Mouse (Mus musculus): ENCODE data around the gene Prrx1.

Gene Prrx1

DNA sequence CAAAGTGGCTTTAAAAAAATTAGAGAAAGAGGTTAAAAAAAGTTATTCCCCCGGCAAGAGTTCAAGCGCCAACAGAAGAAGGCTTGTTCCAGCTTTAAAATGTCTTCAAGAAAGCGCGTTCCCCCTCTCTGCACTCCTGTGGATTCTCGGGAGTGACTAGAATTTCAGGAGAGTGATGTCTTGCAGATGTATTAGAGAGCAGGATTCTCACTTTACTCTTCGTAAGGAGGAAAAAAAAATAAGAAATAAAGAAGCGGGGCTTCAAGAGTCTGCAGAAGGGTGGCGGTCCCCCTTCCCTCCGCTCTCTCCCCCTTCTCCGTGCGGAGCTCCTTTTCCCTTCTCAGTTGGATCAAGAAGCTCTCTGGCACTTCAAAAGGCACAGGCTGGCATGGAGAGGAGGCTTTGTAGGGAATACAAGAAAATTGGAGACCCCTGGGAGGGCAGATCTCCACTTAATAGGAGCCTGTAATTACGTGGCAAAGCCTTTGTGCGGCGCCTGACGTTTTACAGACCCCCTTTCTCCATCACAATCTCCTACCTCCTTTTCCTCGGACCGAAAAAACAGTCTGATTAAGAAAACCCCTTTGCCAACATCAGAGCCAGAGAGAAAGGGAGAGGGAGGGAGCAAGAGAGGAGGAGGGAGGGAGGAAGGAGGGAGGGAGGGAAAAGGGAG is at the start of gene Prrx1:
Prrx1 (minus strand) TSS at position 610 of the 673 bp plus-strand sequence.
- no peak for DNase-seq (ENCODE audit: low spot score in 2 of 2)

DNA sequence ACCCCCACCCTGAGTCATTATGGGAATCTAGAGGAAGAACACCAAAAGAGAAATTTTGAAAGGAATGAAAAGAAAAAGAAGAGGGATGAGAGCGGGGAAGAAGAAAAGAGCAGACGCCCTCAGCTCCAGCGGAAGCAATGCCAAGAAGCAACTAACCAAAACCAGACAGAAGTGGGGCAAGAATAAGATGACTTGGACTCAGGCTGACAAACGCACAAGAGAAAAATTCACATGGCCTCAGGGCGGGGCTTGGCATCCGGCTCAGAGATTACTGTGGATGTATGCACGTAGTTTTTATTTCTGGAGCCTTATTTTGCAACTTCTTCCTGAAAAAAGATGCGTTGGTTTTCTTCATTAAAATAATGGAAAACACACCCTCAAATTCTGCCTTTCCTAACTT is 48.7 kb upstream of the Prrx1 start:
- DNase-seq (ENCODE audit: low spot score in 2 of 2) = no peak

DNA sequence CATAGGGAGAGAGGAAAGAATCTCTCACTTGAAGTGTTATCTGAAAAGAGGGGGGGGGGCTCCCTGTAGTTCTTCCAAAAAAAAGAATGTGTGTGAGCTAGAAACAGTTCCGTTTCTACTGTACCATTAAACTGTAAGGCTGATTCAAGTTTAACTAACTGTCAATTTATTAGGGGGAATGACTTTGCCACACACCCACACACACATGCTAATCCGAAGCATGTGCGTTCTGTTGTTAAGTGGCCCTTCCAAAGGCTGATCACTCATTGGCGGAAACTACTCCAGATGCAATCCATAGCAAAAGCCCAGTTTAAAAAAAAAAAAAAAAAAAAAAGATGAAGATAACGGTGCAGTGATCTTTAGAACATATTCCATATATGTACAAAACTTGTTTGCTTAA is 47.9 kb upstream of the Prrx1 start:
- no peak for DNase-seq (ENCODE audit: low spot score in 2 of 2)

DNA sequence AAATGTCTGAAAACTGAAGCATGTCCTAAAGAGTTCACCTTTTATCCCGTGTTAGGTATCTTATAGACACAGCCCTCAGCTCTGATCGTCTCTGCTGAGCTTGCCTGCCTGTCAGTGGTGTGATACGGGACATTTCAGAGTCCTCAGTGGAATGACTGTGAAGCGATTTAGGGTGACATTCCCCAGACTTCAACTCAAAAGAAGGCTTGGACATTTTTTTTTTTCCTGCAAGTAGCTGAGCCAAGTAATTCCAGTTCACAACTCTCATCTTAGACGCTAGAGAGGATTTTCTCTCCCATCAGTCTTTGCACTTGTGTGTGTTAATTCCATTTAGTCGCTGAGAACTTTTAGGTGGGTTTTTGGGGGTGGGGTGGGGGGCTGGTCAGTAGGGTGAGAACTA is 47.3 kb upstream of the Prrx1 start:
- DNase-seq (ENCODE audit: low spot score in 2 of 2) = no peak

DNA sequence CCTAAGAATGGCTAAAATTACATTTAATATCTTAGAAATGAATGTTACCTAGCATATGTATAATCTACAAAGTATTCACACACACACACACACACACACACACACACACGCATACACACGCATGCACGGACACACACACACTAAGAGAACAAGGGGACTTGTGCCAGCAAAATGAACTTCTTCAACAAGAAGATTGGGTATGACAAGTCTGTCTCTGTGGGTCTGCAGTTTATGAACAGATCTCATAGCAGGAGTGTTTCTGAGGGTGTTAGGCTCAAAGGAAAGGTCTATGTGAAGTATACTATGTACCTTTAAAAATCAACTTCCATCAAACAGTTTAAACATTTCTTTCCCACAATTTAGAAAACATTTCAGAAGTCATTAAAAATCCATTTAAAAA is 46.0 kb upstream of the Prrx1 start:
- DNase-seq (ENCODE audit: low spot score in 2 of 2) = no peak

DNA sequence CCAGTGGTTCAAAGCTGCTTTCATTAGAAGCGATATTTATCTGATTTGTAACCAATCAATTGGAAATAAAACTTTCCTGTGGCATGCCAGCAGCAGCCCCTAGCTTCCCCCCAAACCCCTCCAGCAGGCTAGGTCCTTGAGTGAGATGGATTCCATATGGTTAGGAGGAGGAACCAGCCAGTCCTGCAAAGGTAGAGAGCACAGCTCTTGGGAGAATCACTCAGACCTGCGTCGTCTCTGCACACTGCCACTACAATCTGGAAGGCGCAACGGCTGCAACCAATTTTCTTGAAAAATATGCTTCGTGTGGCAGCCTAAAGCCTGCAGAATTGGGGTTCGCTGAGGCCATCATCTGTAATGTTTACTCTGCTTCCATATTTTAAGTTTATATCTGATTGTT is 44.7 kb upstream of the Prrx1 start:
- no peak for DNase-seq (ENCODE audit: low spot score in 2 of 2)

DNA sequence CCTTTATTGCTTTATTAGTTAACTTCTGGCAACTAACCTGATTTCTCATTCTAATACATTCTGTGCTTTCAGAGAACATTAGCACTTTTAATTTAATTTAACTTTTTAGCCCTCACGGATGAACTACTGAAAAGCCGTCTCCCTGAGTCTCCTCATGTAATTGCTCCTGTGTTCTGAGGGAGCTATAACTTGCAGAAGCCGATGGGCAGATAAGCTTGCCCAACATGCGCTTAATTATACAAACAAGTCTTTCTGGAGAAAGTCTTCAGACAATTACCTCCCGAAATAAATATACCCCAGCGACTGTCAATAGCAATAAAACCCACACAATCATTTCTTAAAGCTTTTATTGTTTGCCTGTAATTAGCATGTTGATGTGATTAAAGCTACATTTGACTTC is 44.2 kb upstream of the Prrx1 start:
- DNase-seq (ENCODE audit: low spot score in 2 of 2) = no peak

DNA sequence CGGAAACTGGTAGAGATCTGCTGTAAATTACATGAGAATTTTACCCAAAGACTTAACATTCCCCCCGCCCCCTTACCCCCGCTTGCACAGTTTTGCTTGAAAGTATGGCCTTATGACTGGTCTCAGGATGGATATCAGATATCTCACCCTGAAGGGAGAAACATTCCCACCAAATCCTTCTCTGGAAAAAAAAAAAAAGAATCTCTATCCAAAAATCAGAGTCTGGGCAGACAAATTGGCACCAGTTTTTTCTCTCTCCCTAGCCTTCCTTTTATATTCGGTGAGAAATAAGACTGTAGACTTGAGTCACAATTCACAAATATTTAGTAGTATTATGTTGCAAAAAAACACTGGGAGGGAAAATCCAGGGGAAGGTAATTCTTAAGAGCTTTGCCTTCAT is 42.7 kb upstream of the Prrx1 start:
- DNase-seq (ENCODE audit: low spot score in 2 of 2) = no peak

DNA sequence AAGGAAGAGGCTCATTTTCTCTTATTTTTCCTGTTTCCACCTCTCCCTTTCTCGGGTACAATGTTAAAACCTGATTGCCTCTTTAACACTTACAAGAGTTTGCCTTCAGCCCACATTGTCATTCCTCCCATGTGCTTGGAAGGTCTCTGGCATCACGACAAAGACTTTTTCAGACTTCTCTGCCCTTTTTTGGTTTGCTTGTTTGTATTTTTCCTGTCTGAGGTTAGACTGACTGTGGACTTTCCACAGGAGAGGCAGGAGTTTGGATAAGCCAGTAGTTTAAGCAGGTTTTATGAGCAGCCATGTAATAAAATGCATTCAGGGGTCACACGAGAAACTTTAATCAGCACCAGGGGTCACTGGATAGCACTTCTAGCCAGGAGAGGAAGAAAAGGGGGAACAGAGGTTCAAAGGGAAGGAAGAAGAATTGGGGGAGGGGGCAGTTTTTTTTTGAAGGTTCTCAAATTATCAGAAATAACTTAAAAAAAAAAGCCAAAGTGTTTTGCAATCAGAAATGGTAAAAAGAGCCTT is 42.2 kb upstream of the Prrx1 start:
- DNase-seq (ENCODE audit: low spot score in 2 of 2) = no peak

DNA sequence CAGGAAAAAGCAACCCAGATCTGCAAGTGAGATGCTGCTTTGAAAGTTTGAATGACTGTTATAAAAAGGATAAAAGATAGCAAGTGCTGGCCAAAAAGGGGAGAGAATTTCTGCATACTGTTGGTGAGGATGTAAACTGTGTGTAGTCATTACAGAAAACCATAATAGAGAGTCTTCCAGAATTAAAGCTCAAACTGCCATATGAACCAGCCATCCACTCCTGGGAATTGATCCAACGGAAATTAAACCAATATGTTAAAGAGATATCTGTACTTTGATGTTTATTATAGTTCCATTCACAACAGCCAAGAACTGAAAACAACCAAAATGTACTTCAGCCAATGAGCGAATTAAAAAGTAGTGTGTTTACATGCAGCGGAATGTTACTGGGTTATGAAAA is 37.5 kb upstream of the Prrx1 start:
- DNase-seq (ENCODE audit: low spot score in 2 of 2) = no peak

DNA sequence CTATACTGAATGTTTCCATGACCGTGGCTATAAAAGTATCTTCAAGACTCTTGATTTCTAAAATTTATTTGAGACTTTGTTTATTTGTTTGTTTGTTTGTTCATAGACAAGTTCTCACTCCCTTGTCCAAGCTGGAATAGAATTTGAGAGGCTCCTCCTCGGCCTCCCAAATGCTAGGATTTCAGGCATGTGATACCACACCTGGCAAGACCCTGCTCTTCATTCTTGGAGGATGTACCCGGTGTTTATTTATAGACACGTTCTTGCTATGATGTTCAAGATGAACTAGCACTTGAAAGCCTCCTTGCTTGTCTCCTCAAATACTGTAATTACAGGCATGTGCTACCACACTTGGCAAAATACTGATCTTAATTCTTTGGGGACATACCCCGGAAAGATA is 32.0 kb upstream of the Prrx1 start:
- no peak for DNase-seq (ENCODE audit: low spot score in 2 of 2)

DNA sequence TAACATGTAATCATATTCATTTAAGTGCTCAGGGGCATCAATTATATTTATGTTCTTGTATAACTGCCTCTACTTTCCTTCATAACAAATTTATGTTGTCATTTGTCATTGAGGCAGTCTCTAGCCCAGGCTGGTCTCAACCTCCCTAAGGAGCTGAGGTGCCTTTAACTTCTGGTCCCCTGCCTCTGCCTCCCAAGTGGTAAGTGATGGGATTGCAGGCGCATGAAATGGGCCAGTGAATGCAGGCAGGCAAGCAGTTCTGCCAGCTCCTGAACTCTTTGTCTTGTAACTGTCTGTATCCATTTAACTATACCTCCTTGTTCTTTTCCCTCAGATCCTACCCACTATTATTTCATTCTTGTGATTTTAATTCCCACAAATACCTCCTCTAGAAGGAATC is 31.4 kb upstream of the Prrx1 start:
- no peak for DNase-seq (ENCODE audit: low spot score in 2 of 2)

DNA sequence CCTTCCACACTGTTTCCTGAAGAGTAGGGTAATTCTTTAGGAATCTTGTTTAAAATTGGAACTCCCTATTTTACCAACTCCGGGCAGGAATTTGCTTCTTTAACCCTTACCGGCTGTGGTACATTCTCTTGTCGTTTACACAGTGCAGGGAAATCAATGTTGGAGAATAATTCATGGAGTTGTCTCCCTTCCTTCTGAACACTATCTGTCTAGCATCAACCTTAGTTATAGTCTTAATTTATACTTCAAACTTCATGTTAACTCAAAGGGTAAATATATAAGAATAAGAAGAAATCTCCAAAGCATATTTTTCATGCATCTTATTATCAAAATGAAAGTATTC is 25.7 kb upstream of the Prrx1 start:
- DNase-seq (ENCODE audit: low spot score in 2 of 2) = no peak

DNA sequence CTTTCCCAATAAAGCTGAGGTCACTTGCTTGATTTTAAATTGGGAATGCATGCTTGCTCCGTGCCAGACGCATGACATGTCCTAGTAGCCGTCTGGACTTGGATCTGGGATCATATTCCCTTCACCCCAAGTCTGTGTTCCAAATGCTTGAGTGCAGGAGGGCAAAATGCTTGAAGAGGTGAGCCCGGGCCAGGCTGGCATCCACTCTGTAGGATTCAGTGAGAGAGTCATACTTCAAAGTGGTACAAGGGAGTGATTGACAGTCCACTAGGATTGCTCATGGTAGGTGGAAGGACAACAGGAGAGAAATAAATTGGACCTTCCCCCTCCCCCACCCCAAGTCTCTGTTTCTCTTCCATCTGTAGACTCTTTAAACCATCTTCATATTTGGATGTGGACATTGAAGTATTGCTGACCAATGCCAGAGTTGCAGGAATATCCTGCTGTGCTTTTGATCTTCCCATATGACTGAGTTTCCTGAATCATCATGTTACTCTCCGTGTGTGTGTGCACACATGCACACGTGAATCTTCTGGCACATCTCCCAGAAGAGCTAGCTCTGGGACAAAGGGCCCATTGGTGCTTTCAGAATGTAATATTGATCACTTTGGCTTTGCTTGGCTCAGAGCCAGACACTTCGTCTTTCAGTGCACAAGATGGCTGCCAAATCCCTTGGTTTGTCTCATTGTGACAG is 25.2 kb upstream of the Prrx1 start:
- DNase-seq (ENCODE audit: low spot score in 2 of 2) = no peak

DNA sequence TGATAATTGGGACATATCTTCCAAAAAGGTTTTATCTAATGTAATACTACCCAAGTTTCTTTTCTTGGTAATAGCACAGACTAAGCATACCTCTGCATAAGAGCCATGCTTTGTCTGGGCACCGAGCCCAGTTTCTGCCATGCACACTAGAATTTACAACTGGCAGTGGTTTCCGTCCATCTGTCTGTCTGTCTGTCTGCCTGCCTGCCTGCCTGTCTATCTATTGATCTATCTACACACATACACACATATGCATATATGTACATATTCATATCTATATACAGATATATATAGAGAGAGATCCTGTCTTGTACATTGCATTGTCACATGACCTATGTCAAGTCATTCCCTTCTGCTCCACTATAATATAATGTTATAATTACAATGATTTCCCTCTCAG is 24.3 kb upstream of the Prrx1 start:
- no peak for DNase-seq (ENCODE audit: low spot score in 2 of 2)

DNA sequence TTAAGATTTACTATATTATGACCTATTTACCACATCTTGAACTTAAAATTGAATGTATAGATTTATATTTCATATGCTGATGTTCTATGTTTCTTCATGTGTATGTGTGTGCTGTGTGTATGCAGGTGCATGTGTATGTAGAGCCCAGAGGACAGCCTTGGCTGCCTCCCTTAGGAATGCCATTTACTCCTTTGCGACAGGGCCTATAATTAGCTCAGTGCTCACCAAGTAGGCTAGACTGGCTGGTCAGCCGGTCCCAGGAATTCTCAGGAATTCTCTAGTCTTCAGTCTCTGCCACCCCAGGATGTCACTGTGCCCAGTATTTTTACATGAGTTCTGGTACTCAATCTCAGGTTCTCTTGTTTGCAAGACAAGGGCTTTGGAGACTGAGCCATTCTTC is 13.8 kb upstream of the Prrx1 start:
- DNase-seq (ENCODE audit: low spot score in 2 of 2) = no peak

DNA sequence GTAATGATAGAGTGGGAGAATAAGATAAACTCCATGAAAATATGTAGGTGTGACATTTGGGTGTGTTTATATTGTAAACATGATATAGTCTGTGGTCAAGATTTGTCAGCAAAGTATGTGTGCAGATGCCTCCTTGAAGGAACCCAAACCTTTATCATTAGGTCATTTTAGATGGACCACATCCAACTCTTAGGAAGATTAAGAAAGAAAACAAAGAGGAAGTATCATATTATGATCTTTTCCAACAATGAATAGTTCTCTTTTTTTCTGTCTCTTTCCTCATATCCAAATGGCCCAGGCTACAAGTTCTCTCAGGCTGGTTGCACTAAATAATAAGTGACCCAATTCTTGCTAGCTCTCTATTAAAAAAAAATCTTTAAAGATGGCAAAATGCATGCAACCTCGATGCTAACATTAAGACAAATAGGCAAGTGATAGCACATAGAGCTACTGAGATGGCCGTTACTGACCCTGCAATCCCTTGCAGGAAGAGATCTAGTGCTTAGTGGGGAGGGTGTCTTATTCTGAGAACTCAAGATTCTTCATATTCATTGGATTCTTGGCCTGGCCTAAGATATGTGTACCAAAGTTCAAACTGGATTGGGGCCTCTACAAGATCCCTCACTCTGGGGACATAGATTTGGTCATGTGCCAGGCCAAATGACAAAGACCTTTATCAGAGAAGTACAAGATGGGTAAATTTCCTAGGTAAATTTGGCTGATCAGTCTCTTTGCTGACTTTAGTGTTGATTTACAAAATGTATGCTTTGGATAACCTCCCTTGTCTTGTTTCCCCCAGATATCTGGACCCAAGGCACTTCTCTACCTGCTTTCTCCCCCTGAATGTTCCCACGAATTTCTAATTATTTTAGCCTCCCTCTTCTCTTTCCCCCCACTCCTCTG is 6.4 kb upstream of the Prrx1 start:
- no peak for DNase-seq (ENCODE audit: low spot score in 2 of 2)

DNA sequence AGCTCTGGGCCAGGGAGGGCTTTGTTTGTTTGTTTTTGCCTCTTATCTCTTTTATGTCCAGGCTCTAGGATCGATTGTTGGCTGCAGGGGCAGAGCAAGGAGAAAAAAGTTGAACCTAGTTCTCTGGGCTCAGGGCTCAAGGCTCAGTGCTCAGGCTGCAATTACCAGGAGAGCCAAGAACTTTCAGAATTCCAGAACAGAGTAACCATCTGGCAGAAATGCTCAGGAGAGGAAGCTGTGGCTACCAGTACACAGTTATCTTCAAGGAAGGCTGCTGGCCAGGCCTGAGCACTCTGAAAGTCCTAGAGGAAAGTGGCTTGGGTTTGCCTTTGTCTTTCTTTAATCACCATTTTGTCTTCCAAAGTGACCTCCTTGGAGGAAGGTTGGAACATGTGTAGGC is 3.4 kb upstream of the Prrx1 start:
- no peak for DNase-seq (ENCODE audit: low spot score in 2 of 2)

DNA sequence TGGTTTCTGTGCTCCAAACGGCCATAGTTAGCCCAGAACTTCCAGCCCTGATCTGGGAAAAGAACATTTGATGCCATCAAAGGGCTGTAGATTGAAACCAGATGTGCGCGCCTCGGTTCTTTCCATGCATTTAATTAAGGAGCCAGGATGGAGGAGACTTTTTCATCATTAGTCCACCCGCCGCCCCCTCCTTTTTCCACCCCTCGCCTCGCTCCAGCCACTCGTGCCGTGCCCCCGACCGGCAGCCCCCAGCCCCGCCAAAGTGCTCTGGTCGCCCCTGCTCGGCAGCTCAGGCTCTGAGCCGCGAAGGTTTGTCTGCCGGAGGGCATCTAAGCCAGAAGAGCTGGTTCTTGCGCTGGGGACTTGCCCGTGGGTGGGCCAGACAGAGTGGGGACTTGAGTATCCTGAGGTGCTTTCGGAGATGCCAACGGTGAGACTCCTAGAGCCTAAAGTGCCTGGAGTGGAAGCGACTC is 1.4 kb upstream of the Prrx1 start:
- DNase-seq (ENCODE audit: low spot score in 2 of 2) = no peak

DNA sequence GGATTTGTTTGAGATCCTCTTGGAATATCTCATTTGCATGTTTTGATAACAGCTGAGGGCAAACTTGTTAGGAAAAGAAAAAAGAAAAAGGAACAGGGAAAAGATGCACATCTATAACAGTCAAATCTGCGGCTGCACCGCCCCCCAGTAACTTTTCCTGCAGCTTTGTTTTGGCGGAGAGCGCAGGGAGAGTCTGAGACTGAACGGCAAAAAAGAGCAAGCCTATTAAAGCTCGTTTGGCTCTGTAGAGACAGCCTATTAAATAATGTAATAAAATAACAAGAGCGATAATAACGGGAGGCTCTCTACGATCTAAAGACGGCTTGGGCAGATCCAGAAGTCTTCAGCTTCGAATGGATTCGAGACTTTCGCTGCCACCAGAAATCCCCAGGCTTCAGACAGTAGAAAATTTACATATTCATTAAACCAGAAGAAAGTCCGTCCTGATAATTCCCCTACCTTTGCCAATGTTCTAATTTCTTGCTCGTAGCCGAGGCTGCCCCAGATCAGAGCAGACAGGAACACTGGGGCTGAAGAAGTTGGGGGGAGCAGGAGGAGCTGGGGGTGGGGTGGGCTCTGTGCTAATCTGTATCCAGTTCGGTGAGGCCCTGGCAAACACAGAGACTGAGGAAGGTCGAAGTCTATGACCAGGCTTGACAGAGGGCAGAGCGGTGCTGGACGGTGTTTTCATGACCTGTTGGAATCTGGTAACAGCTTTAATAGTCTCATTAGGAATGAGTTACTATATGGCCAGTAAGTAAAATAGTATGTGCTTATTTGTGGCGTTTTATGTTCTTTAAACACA is 613 bp upstream of the Prrx1 start:
- no peak for DNase-seq (ENCODE audit: low spot score in 2 of 2)

All from spleen, postnatal 14 days (tissue).